Comparison of ENCODE assay signal across 8 mouse cellular contexts in genomic region chr3:115714671-115715651, GRCm38 (mm10). TPM values are rescaled to one million over a fixed set of nuclear protein-coding genes. Genes with fewer than 3 reads are reported as not detected.
DNase-seq lines count a peak whose midpoint lies in the region; ATAC-seq and TF ChIP-seq lines count a peak whose summit lies in the region.

Gene S1pr1 (minus strand): TSS chr3:115715072.

- peak within 1 kb of the TSS; percentile 66 for H3K4me2 ChIP-seq in heart, embryonic 14.5 days (ENCODE audit: low read length)
- peak within 1 kb of the TSS; percentile 99 for H3K4me2 ChIP-seq in liver, embryonic 14.5 days (ENCODE audit: low read depth)
- peak within 1 kb of the TSS; percentile 65 for H3K4me2 ChIP-seq in neural tube, embryonic 11.5 days (ENCODE audit: low read depth)

- DNase-seq in brain, embryonic 18.5 days (ENCODE audit: low read depth, low spot score) = peak; percentile 54
- DNase-seq in forebrain, embryonic 10.5 days (ENCODE audit: extremely low spot score, low spot score) = peak; percentile 90
- DNase-seq in kidney, postnatal 10 days = peak; percentile 83
- DNase-seq in liver, embryonic 14.5 days (ENCODE audit: low read depth in 3 of 3, low spot score in 3 of 3) = peak in 1 of 3 experiments; percentile 58
- peak; percentile 88 for DNase-seq in neural tube, embryonic 11.5 days (ENCODE audit: low spot score)

- peak; percentile 38; the same call in 1 of the 2 replicates for TF ChIP-seq CTCF in liver, embryonic 14.5 days (IDR thresholded peaks at IDR 0.05; ENCODE audit: low read depth)
- TF ChIP-seq CTCF in testis, adult 2 months (IDR thresholded peaks at IDR 0.05; ENCODE audit: control insufficient read depth, insufficient read depth, insufficient replicate concordance, low read depth, low read length) = no peak

- under 1% methylated on average over 51 of the region's 51 CpGs for WGBS in forebrain, embryonic 10.5 days
- WGBS in heart, embryonic 14.5 days = under 1% methylated on average over 51 of the region's 51 CpGs
- under 1% methylated on average over 51 of the region's 51 CpGs for WGBS in liver, embryonic 14.5 days (ENCODE audit: insufficient replicate concordance)
- under 1% methylated on average over 51 of the region's 51 CpGs for WGBS in neural tube, embryonic 11.5 days

- no peak for TF ChIP-seq EP300 in liver, embryonic 14.5 days (IDR thresholded peaks at IDR 0.05; ENCODE audit: low read depth)

- H3K36me3 ChIP-seq in forebrain, embryonic 10.5 days (replicated peaks) = peaks cover 25% of the 10 kb centered on the region
- peaks cover 25% of the 10 kb centered on the region for H3K36me3 ChIP-seq in heart, embryonic 14.5 days (ENCODE audit: control insufficient read depth, insufficient read depth, low read length)
- no peaks in the 10 kb centered on the region for H3K36me3 ChIP-seq in liver, embryonic 14.5 days (replicated peaks; ENCODE audit: control insufficient read depth, insufficient read depth, low read depth)
- H3K36me3 ChIP-seq in neural tube, embryonic 11.5 days (ENCODE audit: control insufficient read depth, insufficient read depth, low read length) = no peaks in the 10 kb centered on the region
- H3K36me3 ChIP-seq in testis, adult 2 months (ENCODE audit: control insufficient read depth, insufficient read depth, low read length) = no peaks in the 10 kb centered on the region

- ATAC-seq in CD4-positive, CD25-positive, alpha-beta regulatory T cell, adult 4 months = peak; percentile 50
- ATAC-seq in heart, embryonic 14.5 days (ENCODE audit: insufficient number of reproducible peaks, insufficient read depth, low FRiP score, low read depth) = peak; percentile 96
- ATAC-seq in liver, embryonic 14.5 days (ENCODE audit: insufficient read depth) = peak; percentile 69
- ATAC-seq in neural tube, embryonic 11.5 days (ENCODE audit: insufficient read depth, low FRiP score, low TSS enrichment) = peak; percentile 91

- no peaks in the 10 kb centered on the region for H3K27me3 ChIP-seq in forebrain, embryonic 10.5 days (ENCODE audit: poor library complexity, severe bottlenecking)
- no peaks in the 10 kb centered on the region for H3K27me3 ChIP-seq in heart, embryonic 14.5 days (ENCODE audit: control insufficient read depth, insufficient read depth, low read length)
- no peaks in the 10 kb centered on the region for H3K27me3 ChIP-seq in liver, embryonic 14.5 days (ENCODE audit: control insufficient read depth, insufficient read depth, low read length)
- no peaks in the 10 kb centered on the region for H3K27me3 ChIP-seq in neural tube, embryonic 11.5 days (ENCODE audit: control insufficient read depth, insufficient read depth, low read length)
- H3K27me3 ChIP-seq in testis, adult 2 months (ENCODE audit: control insufficient read depth, insufficient read depth, low read length) = peaks cover 7% of the 10 kb centered on the region

- H3K9ac ChIP-seq in heart, embryonic 14.5 days (ENCODE audit: low read length) = peak within 1 kb of the TSS; percentile 90
- H3K9ac ChIP-seq in liver, embryonic 14.5 days (replicated peaks) = peak within 1 kb of the TSS; percentile 42
- H3K9ac ChIP-seq in neural tube, embryonic 11.5 days (ENCODE audit: low read length) = peak within 1 kb of the TSS; percentile 76

- H3K4me1 ChIP-seq in forebrain, embryonic 10.5 days = peaks cover 47% of the 10 kb centered on the region
- peaks cover 11 to 32% of the 10 kb centered on the region in 2 experiments for H3K4me1 ChIP-seq in heart, embryonic 14.5 days (ENCODE audit: control insufficient read depth in 2 of 2, insufficient read depth in 2 of 2, low read length in 2 of 2)
- H3K4me1 ChIP-seq in liver, embryonic 14.5 days (replicated peaks; ENCODE audit: control insufficient read depth in 2 of 2, insufficient read depth in 2 of 2, low read length in 1 of 2) = peaks cover 13 to 22% of the 10 kb centered on the region in 2 experiments
- no peaks in the 10 kb centered on the region for H3K4me1 ChIP-seq in neural tube, embryonic 11.5 days (ENCODE audit: control insufficient read depth, insufficient read depth, low read length)
- peaks cover 13% of the 10 kb centered on the region for H3K4me1 ChIP-seq in testis, adult 2 months (ENCODE audit: control insufficient read depth, insufficient read depth, low read length)

- no peaks in the 10 kb centered on the region for H3K9me3 ChIP-seq in forebrain, embryonic 10.5 days
- no peaks in the 10 kb centered on the region for H3K9me3 ChIP-seq in heart, embryonic 14.5 days (ENCODE audit: control insufficient read depth, low read length)
- no peaks in the 10 kb centered on the region for H3K9me3 ChIP-seq in liver, embryonic 14.5 days (ENCODE audit: control insufficient read depth, low read length)
- no peaks in the 10 kb centered on the region for H3K9me3 ChIP-seq in neural tube, embryonic 11.5 days (ENCODE audit: control insufficient read depth, low read length)

- no peak for TF ChIP-seq POLR2A in testis, adult 2 months (IDR thresholded peaks at IDR 0.05; ENCODE audit: control insufficient read depth, low read depth, low read length)

- H3K27ac ChIP-seq in forebrain, embryonic 10.5 days = peak within 1 kb of the TSS; percentile 98
- H3K27ac ChIP-seq in heart, embryonic 14.5 days (replicated peaks in 1 of 2; ENCODE audit: control insufficient read depth in 1 of 2, insufficient read depth in 1 of 2, low read depth in 2 of 2, low read length in 2 of 2) = peak within 1 kb of the TSS; percentile 98 to 99
- peak within 1 kb of the TSS; percentile 1 for H3K27ac ChIP-seq in liver, embryonic 14.5 days
- H3K27ac ChIP-seq in neural tube, embryonic 11.5 days (ENCODE audit: low read depth, low read length) = peak within 1 kb of the TSS; percentile 64
- peak within 1 kb of the TSS; percentile 39; the same call in 1 of the 2 replicates for H3K27ac ChIP-seq in testis, adult 2 months (ENCODE audit: control insufficient read depth, insufficient read depth, low read depth, low read length)

- peak within 1 kb of the TSS; percentile 73 for H3K4me3 ChIP-seq in forebrain, embryonic 10.5 days
- H3K4me3 ChIP-seq in heart, embryonic 14.5 days (ENCODE audit: control insufficient read depth in 1 of 2, insufficient read depth in 1 of 2, low read depth in 1 of 2, low read length in 2 of 2) = peak within 1 kb of the TSS; percentile 63 to 65
- peak within 1 kb of the TSS; percentile 65 to 73 for H3K4me3 ChIP-seq in liver, embryonic 14.5 days (ENCODE audit: insufficient read depth in 1 of 2, low read depth in 2 of 2, low read length in 2 of 2)
- H3K4me3 ChIP-seq in neural tube, embryonic 11.5 days (ENCODE audit: low read depth, low read length) = peak within 1 kb of the TSS; percentile 50
- peak within 1 kb of the TSS; percentile 80 for H3K4me3 ChIP-seq in testis, adult 2 months (ENCODE audit: control insufficient read depth, low read depth, low read length)

RNA-seq across cellular contexts. Expression of gene S1pr1, which starts in this region (rescaled TPM):
- 100 to 1,000 TPM; 195 to 238 TPM for polyA plus RNA-seq in CD4-positive, CD25-positive, alpha-beta regulatory T cell, adult 4 months (2017; shearing (Covaris generic))
- 25.4 and 27.2 TPM in 2 replicates for polyA plus RNA-seq in forebrain, embryonic 10.5 days (2016; fragmentation: Nextera tagmentation; extraction: Ambion mirVana)
- 74.7 and 79.5 TPM in 2 replicates for polyA plus RNA-seq in heart, embryonic 14.5 days (2014; fragmentation: Nextera tagmentation; extraction: Ambion mirVana)
- 5.9 and 6.3 TPM in 2 replicates for polyA plus RNA-seq in liver, embryonic 14.5 days (2012; rRNA removed)
- polyA plus RNA-seq in liver, embryonic 14.5 days (2014; fragmentation: Nextera tagmentation; extraction: Ambion mirVana) = 5.6 and 6.3 TPM in 2 replicates
- 14.3 and 15.7 TPM in 2 replicates for polyA plus RNA-seq in neural tube, embryonic 11.5 days (2014; fragmentation: Nextera tagmentation; extraction: Ambion mirVana)
- polyA plus RNA-seq in testis, adult 2 months (2012; rRNA removed) = 2.0 and 2.1 TPM in 2 replicates

Comparison
In these comparisons a context has a peak if more than half of its experiments do, and no peak if none do; other contexts are left out.
1. H3K27ac ChIP-seq: peak in every context shown above with its lines; median percentile 98 in heart, embryonic 14.5 days; 98 in forebrain, embryonic 10.5 days; 64 in neural tube, embryonic 11.5 days; 39 in testis, adult 2 months; 1 in liver, embryonic 14.5 days.